Mouse (Mus musculus) adrenal gland, postnatal 10 days (tissue): Measurements from ENCODE around the gene 4933425L06Rik. TPM values are rescaled to one million over a fixed set of nuclear protein-coding genes. Genes with fewer than 3 reads are reported as not detected.

Experiments used
- DNase-seq: peaks from one replicate; pipeline ENCODE4 v3.0.0; 2021; ENCODE audit warnings: mixed read lengths
- long read RNA-seq, 2 experiments: library from polyadenylated mRNA; stranded (forward); transcript quantifications; one replicate each; pipeline ENCODE4 v2.0.0; 2021
- total RNA-seq, 2 experiments: library from RNA; stranded (reverse); gene quantifications; 2 replicates each; pipeline ENCODE4 v1.2.3; 2021

The 4933425L06Rik gene
- not detected for total RNA-seq
- long read RNA-seq, experiment 1: 0 reads
- long read RNA-seq, experiment 2: 0 reads

DNA sequence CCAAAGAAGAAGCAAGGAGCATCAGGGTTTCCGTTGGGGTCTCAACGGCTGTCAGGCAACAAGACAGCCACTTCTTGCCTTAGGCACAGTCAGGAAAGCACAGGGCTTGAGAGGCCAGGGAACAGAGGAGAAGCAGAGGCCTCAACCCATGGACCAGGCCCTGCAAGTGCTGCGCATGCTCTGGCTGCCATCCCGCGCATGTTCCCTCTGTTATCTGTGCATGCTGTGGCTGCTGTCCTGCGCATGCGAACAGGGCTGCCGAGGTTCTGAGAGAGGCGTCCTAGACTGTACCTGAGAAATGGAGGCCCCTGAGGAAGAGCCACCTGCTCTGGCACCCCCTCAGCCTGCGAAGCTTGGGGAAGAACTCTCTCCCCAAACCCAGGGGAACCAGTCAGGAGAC is at the start of gene 4933425L06Rik:
4933425L06Rik (plus strand) TSS at position 261 of the 400 bp plus-strand sequence.
- DNase-seq: no peak

DNA sequence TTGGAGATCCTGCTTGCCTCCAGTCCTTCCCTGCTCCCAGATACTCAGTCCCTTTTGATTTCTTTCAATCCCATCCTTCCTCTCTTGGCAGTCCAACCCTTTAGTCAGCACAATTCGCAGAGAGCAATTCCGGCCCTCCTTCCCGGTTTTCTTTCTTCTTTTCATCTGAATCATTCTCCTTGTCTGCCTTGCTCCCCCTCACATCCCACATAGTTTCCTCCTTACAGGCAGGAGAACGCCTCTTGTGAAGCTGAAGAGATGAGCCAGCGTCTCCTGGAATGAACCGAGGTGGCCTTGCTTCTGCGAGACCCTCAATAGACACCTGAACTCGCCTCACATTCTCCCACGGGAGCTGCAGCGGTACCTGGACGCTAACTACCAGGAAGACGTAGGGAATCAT is 44.1 kb upstream of the 4933425L06Rik start:
- DNase-seq: no peak

DNA sequence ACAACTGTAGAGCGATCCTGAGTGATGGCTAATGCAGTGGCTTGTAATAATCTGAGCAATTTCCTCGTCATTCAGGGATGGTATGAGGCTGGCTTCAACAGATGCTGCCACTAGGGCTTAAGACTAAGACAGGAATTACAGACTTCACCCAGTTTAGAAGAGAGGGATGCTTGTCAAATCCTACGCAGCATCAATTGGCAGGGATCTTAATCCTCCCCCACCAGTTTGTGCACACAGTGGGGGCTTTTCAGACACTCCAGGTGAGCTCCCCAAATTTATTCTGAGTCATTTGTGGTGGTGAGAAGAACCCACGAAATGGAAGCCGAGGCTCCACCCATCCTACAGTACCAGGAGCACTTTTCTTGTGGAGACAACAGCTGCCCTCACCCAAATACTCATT is 43.6 kb upstream of the 4933425L06Rik start:
- DNase-seq: no peak

DNA sequence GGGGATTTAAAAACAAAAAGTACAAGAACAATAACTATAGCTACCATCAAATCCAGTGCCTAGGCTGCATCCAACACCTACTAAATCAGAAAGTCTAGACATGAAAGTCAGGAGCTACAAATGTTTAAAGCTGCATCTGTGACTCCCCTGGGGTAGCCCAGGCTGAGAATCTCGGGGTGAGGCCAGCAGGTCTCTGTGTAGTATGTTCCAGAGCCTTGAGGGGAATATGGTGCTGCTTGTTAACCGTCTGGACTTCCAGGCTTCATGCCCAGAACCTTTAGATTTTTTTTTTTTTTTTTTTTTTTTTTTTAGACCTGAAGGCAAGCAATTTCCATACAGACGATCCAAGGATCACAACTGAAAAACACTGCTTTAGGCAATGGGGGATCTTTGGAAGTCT is 38.0 kb upstream of the 4933425L06Rik start:
- no peak for DNase-seq

DNA sequence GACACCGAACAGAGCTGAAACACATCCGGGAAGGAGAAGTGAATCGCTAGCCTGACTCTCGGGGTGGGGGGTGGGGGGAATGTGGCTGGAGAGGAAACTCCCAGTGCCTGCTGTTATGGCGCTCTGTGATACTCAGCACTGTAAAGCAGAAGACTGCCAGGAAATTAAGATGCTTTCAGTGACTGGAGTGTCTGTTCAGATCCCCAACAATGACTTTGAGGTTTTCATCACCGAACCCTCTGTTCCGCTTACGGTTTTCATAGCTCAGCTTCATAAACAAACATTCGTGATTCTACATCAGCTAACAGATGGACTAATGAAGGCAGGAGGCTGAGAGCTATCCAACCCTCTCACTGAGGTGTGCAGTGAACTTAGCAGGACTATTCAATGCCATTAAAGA is 34.5 kb upstream of the 4933425L06Rik start:
- no peak for DNase-seq

DNA sequence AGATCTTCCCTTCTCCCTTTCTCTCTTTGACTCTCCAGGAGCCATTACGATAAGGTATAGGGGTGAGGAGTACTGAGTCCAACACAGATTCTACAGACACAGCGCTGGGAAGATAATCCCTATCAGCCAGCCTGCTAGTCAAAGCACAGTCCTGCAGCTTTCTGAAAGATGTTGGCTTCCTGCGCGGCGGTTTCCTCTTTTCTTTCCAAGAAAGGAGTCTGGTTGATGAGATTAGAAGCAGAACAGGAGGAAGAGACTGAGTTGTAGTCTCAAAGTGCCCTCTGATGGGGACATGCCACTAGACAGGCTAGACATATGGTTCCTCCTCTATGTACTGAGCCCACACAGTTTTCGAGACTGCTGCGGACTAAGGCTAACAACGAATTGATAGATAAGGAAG is 33.3 kb upstream of the 4933425L06Rik start:
- DNase-seq: no peak

DNA sequence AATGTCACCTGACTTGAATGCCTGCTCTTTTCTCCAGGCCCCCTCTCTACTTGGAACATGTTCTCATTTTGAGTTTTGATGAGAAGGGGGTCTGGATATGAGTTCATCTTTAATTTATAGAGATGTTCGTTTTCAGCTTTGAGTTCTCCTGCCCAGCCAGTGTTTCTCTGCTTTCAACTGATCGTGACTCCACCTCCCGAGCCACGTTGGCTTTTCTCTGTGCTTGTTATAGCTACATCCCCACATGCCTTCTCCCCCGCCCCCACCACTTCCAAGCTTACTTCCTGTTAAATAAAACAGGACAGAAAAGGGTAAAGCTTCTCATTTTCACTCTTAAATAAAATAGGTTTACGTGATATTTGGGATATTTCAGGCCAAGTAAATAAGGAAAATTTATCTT is 30.5 kb upstream of the 4933425L06Rik start:
- no peak for DNase-seq

DNA sequence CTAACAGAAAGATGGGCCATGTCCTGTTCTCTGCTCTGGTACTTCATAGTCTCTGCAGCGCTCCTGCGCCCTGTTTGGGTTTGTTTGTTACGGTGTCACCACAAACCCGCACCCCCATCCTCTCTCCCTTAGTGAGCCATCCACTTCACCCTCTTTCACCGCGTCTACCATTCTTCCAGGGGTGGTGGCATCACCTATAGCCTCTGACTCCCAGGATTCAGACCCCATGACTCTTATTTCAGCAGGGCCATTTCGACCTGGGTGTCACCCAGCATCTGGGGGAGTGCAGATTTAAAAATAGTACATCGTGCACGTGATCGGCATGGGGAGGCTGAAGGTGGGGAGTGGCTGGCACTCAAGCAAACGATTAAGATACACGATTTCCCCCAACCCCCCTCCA is 28.3 kb upstream of the 4933425L06Rik start:
- peak; percentile 5 for DNase-seq

DNA sequence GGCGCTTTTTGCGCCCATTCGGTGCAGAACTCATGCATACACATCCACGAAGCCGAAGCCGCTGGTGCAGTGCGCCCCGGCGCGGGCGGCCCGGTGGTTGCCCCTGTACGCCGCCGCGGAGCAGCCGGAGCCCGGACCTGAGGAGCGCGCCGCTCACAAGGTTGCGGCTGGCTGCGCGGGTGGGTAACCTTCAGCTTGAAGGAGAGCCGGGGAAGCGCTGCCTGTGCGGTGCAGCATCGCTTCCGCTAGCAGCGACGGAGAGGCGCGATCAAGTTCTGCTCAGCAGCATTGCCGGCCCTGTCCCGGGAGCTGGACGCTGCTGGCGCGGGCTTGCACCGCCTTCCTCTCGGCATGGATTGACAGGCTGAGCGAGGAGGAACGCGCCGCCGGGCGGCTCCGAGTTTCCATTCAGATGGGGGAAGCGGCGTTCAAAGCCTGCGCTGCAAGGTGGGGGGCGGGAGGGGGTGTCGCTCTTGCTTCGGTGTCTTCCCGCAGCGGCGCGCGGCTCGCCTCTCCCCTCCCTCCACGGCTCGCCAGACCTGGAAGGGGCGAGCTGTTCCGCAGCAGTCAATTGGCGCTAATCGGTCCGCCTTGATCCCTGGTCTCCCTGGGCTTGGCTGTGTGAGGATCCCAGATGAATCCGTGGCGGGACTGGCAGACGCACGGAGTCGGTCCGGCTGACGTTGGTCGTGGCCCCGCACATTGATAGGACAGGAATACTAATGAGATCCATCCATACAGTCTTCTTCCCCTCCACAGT is 27.6 kb upstream of the 4933425L06Rik start, which contains the start of gene Rgs7bp:
Rgs7bp (minus strand) TSS at position 750 of the 760 bp plus-strand sequence.
- DNase-seq: peak; percentile 75

DNA sequence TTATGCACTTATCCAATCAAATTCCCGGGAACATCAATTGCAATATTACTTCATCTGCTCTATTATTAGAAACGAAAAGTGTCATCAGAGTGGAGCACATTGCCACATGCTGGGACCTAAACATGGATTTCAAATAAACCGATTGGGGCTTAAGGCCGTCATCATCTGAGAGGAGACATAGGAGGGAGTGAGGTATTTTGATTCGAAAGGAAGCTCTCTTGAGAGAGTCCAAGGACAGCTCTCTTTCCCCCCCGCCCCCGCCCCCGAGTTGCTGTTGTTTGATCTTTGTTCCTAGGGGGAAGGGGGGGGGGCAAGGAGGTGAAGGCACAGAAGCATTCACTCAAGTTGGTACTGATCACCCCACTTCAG is 27.0 kb upstream of the 4933425L06Rik start:
- peak; percentile 4 for DNase-seq

DNA sequence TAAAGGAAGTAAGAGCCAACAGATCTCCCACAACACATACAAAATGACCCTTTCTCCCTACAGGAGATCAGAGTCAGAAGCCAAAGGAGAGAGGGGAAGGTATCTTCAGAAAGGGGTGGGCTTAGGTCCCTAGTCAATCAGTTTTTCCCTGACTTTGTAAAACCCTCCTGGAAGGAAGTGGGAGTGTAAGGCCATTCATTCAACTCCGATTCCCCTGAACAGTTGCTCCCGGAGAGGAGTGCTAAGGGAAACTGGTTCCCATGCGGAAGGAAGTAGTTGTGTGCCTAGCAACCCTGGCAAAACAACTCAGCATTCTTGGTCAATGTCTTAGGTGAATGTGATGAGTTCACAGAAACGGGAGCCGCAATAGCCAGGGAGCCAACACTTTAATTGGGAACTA is 26.5 kb upstream of the 4933425L06Rik start:
- DNase-seq: peak; percentile 14

DNA sequence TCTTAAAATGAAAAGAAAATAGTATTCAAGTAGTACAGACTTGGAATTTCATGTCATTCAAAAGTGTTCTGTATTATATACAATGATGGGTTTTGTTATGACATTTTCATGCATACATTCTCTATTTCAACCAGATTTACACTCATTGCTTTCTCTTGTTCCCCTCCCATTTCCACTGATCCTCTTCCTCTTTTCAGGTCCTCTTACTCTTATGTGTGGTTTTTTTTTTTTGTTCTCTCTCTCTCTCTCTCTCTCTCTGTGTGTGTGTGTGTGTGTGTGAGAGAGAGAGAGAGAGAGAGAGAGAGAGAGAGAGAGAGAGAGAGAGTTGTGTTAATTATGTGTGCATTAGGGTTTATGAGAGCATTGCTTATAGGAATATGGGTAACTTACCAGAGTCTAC is 15.8 kb upstream of the 4933425L06Rik start:
- DNase-seq: no peak

DNA sequence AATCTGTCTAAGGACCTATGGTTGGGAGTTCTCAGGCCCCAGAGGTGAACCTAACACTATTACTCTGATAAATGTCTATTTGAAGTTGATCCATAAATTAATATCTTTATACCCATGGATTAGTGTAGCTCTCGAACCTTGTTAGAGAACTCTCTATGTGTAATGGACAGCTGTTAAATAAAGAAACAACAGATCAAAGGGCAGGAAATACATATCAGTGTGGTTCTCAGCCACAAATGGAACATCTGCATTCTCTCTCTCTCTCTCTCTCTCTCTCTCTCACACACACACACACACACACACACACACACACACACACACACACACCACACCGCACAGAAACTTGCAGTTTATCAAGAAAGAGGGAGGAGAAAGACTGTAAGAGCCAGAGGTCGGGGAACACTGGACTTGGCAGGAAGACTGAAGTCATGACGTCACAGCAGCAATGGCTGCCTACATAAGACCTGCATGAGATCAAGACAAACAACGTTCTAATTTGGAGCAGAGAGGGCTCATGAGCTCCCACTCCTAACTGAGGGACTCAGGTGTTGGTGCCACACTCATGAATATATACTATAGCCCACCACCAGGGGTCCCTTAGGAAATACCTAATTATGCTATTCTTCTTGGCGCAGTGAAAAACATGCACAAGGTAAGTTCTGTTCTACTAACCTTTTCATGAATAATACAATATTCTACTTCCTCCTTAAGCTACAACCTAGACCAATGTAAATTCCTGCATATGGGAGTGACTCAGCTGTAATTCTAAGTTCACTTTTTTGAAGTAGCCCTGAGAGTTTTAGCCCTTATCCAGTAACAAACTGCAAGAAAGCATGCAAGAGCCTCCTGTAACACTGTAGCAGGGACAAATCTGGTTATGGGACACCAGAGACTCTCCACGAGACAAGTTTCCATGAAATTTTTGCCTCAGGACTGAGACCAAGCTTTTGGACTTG is 14.8 kb upstream of the 4933425L06Rik start:
- no peak for DNase-seq

DNA sequence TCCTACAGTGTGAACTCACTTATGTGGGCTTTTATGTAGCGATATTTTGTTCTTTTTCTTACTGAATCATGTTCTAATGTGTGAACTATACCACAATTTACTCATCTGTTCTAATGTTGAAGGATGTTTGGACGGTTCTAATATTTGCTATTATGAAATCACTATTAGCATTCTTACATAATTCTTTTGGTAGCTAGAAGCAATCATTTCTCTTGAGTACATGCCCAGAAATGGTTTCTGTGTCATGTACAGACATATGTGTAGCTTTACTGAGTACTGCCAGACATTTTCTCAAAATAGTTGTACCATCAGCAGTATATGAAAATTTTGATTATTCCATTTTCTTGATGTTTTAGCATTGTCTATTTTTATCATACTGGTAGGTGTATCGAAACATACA is 7.4 kb downstream of the 4933425L06Rik start:
- DNase-seq: no peak

DNA sequence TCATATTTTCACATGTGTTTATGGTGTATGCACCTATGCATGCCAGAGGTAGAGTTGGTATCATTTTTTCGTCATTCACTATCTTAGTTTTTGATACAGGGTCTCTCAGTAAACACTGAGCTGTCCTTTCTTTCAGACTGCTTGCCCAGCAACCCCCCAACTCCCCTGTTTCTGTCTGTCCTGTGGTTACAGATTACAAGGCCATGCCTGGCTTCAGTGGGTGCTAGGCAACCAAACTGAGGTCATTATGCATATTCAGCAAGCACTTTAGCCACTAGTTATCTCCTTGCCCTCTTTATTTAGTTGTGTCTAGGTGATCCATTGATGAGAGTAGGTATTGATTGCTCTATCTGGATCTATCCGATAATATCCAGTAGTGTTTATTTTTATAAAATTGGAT is 14.4 kb downstream of the 4933425L06Rik start:
- DNase-seq: no peak

DNA sequence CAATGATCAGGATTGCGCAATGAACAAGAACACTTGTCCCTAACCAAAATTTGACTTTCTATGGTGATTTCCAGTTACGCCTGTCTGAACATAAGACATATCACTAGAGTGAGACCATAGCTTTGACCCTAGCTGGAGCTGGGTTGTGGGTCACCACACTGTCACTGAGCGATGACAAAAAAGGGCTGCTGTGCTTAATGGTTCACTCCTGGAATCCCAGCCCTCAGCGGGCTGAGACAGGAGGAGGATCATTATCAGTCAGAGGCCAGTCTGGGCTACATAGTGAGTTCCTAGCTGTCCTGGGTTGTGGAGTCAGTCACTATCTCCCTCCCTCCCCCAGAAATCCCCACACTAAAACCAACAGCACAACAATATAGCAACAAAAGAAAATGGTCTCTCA is 18.8 kb downstream of the 4933425L06Rik start:
- no peak for DNase-seq

DNA sequence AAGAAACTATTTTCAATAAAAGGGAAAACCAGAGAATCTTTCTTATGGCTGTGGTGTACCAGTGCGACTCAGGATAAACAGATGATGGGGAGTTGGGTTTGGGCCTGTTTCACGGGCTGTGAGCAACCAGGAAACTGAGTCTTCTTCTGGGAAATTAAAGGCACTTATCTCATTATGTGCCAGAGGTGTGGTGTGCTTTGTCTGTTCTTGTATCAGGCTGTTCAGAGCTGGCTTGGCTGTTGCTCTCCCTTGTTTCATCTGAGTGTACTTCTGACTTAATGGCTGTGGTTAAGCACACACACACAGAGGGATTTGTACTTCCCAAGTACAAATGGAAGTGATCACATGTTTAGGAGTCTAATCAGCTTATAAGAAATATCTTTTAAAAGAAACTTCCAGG is 22.5 kb downstream of the 4933425L06Rik start:
- no peak for DNase-seq

DNA sequence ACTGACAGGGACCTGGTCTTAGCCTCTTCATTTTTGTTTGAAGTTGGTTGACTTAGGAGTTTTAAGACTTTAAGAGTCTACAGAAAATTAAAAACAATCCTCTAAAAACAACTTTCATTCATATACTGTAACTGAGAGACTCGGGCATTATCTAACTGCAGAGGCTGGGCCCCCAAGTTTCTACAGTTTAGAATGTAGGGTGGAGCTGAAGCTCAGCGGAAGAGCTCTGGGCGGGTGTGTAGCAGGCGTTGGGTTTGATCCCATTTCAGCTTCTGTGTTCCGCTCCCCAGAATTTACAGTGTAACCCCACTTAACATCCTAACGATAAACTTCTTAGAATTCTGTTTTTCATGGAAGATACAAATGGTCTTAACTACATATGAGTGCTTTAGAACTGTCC is 29.7 kb downstream of the 4933425L06Rik start:
- DNase-seq: no peak

DNA sequence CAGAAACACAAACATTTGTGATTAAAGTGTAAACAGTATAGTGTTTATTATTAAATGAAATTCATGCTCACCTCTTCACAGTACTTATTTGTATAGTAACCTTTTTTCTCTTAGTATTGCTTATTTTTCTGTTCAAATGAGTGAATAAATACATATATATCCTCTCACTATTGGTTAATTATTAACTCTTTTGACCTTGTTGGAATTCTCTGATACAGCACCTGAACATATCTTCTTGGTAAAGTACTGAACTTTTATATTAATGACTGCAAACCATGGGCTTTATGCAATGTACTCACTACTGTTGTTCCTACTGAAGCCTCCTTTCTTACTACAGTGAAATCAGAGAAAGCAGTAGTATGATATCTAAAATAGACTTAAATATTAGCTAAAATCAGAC is 39.7 kb downstream of the 4933425L06Rik start:
- DNase-seq: no peak

DNA sequence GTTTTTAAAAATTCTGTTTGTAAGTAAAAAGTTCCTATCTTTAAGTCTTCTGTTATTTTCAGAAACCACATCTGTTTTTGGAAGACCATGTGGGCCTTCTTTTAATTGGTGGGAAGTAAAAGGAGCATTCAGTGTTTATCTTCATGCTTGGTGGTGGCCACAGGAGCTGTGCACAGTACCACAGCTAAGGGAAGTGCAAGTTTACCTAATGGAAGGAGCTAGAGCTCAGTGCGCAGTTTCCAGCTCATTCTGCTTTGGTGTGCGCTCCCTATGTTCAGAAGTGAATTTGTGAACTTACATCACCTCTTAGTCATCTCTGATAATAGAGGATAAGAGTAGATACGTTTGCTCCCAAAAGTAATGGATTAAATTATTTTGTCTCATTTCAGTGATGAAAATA is 40.2 kb downstream of the 4933425L06Rik start:
- no peak for DNase-seq

DNA sequence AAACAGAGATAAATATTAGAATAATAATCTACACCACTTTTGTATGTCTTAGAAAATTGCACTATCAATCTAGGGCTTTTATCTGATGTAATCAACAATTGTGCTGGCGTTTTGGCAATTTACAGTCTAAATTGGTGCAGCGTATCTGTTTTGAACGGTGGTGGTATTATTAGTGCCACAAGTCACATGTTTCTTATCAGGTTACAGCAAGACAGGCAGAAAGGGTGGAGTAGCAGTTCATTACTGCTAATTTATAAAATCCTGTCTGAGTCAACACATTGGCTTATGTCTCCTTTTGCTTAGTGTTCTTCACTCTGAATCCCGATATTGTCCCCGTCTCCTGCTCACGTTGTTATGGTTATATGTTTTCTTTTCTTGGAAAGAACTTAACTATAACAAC is 48.2 kb downstream of the 4933425L06Rik start:
- DNase-seq: no peak

DNA sequence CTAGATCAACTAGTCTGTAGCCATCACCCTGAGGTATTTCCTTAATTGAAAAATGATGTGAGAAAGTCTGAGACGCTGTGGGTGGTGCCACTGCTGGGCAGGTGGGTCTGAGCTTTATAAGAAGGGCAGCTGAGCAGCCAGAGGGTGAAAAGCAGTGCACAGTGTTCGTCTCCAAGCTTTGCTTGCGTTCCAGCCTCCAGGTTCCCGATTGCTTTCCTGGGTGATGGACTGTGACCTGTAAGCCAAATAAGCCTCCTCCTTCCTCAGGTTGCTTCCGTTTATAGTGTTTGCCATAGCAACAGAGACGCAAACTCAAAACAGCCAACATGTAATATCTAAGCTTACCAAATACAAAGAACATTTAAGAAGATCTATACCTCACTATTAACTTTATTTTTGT is 50.4 kb downstream of the 4933425L06Rik start:
- DNase-seq: no peak

DNA sequence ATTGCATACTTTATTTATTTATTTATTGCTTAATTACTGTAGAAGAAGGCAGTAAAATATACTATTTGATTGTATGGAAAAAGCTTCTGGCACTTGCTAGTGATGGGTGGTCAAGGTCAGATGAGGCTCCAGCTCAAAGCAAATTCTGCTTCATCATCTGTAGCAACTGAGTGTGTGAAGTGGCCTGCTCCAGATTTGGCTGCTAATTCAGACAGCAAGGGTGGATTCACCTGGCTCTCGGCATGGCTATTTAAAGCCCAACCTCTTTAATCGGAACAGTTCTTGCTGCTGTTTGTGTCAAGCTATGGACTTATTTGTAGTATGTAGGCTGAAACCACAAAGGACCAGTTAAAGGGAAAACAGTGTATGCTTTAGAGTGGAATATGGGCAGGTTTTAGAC is 50.9 kb downstream of the 4933425L06Rik start:
- no peak for DNase-seq
